Mouse (Mus musculus) B cell, adult 2 months (primary cell): ENCODE results near the gene Ntf3.

ENCODE experiments used
- DNase-seq, 2 experiments: peaks; one replicate each; pipeline ENCODE4 v3.0.0; 2022

The Ntf3 gene

DNA sequence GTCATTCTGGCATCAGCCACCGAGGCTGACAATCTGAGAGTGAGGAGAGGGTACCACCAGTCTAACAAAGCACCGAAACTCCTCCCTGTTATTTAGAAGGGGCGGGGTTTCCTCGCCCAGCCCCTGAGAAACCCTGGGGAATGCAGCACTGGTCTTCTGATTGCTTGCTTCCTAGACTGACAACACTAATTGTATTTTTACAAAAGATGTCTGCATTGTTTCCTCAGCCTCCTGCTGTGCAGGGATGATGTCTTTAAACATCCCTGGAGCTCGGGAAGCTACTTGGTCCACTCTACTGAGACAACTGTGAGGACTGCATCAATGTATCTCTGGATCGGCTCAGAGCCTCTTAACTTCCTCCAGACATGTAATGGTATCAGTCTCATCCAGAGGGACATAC is 64.1 kb downstream of the Ntf3 start:
- no peak for DNase-seq

DNA sequence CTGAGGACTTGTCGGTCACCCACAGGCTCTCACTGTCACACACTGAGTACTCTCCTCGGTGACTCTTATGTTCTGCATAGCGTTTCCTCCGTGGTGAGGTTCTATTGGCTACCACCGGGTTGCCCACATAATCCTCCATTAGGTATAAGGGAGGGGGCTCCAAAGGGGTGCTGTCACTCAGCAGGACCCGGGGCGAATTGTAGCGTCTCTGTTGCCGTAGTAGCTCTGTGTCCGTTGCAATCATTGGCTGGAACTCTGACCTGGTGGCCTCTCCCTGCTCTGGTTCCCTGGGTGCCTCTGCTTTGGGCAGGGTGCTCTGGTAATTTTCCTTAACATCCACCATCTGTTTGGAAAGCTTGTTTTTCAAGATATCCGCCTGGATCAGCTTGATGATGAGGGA is 64.7 kb downstream of the Ntf3 start:
- no peak for DNase-seq

DNA sequence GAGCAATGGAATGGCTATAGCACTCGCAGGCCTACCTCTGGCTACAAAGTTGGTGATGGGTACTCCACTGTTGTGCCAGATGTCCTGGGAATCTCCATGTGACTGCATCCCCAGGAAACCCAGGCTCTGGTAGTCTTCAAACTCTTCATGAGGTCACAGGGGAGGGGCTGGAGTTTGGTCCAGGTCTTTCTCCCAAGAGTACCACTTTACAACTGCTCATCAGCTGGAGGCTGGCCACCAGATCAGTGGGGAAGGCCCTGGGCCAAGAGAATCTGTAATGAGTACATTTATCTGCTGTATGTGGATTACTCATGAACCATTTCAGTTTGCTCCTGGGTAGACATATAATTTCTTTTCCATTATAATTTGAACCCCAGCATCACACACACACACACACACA is 66.1 kb downstream of the Ntf3 start:
- DNase-seq, result no peak

DNA sequence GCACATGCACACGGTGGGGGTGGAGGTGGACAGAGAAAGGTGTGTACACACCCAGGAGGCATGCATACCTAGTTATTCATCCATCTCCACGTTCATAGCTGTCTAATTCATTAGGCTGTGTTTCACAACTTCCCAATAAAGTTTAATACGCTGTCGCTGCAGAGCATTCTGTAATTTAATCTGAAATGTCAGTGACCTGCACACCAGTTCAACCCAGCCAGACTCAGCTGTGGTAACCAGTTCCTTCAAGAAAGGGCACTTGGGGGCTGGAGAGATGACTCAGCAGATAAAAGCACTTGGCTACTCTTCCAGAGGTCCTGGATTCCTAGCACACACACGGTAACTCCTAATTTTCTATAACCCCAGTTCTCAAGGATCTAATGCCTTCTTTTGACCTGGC is 69.2 kb downstream of the Ntf3 start:
- DNase-seq, result no peak

DNA sequence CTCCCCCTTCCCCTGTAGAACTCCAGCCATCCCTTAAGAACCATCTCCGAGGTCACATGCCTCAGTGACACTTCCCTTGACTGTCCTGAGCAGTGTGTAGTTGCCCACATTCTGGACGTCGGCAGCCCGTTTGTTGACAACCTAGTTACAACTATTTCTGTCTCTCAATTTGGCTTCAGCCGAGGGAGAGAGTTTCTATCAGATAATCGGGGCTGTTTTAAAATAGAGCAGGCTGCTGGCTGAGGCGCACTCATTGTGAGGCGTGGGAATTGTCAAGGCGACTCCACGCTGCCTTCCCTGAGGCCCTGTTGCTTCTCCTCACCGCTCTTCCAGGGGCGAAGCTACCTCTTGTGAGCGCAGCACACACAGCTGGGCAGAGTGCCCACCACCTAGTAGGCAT is 70.6 kb downstream of the Ntf3 start:
- no peak for DNase-seq

DNA sequence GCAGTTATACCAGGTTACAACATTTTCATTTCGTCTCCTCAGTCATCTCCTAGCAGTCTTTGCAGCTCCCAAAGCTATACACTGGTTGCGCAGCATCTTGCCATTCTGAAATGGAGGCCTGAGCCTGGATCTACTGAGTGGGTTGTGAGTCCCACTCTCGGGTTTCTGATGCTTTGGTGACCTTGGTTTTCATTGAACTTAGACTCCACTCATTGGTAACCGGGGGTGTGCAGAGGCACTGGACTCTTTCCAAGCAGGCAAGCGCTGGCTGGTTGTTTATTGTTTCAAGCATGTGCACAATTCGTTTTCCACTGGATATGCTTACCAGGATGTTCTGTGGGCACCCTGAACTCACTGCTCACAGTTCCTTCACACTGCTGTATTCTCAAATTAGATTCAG is 71.7 kb downstream of the Ntf3 start:
- DNase-seq, result no peak

DNA sequence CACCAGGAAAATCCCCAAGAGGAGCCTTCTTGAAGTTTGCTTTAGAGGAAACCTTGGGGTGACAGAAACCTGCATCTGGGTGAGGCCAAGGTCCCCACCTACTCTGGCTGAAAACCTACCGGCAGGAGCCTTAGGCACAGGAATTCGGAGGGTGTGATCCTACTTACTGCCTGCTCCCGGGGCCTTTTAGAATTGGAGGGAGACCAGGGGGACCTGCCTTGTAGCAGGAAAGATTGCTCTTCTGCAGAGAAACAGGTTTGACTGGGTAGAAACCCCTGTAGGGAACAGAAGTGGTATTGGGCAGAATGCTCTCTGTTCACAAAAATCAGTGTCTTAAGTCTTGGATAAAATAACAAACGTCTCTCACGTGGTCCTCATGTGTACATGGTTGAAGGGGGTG is 74.7 kb downstream of the Ntf3 start:
- no peak for DNase-seq

DNA sequence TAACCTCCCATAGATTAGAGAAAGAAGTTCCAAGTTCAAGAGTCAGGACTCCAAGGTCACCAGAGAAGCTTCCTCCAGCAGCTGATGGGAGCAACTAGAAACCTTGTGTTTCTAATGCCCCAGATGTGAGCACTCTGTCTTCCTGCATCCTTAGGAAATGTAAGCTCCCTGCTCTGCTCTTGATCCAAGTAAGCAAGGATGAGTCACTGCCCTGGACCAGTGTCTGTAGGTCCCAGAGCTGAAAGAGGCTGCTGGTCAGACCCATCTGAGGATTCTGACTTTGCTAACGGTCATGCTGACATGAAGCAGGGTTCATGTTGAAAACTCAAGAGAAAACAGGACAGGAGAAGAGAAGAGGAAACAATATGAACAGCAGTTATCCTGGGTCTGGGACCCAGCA is 76.6 kb downstream of the Ntf3 start:
- no peak for DNase-seq

DNA sequence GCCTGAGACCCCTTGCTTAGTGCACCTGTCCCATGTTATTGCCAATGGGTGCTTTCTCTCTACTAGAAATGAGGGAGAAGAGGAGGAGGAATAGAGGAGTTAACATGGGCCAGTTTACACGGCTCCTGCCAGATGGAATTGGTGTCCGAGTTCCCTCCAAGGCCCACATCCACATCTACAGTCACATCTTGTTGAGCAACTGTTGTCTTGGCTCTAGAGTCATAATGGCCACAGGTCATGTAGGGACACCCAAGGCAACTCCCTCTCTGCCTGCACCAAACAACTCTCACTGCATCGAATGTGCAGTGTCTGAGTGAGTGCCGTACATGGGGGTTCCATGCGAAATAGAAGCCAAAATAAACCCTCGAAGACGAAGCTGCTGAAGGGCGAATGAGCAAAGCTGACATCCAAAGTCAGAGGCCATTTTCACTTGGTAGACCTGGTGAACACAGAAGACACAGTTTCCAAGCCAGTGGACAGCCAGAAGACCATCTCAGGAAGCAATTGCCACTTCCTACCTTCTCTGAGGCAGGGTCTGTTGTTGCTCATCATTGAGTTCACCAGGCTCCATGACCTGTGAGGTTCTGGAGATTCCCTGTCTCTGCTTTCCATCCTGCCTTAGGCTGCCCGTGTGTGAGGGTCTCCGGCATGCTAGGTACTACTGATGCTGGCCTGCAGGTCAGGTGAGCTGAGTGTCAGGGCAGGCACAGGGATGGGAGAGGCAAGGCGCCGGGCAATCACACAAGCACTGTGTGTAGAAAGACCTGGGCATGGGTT is 78.0 kb downstream of the Ntf3 start:
- DNase-seq, result no peak

DNA sequence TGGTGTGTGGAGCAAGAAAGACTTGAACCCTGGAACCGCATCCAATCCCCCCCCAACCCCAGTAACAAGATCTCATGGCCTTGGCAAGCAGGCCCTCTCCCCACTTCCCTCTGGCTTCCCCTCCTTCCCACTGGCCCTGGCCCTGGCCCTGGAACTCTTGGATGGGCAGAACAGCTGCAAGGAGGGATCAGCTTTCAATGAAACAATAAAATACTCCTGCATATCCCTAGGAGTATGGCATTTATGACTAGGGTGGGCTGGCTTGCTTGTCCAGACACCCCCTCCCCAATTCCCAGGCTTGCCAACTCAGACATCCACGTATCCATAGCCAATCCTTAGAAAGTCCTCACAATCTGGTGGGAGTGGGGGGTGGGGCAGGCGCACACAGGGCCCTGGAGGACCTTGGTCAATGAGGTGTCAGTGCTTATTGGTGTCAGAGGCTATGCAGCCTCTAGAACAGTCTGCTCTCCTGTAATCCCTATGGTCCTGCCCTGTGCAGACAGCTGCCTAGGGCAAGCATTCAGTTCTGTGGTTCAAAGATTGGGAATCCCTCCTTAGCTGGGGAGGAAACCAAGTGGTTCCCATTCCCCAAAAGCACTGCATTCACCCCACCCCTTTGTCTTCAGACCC is 80.3 kb downstream of the Ntf3 start:
- DNase-seq, result no peak

DNA sequence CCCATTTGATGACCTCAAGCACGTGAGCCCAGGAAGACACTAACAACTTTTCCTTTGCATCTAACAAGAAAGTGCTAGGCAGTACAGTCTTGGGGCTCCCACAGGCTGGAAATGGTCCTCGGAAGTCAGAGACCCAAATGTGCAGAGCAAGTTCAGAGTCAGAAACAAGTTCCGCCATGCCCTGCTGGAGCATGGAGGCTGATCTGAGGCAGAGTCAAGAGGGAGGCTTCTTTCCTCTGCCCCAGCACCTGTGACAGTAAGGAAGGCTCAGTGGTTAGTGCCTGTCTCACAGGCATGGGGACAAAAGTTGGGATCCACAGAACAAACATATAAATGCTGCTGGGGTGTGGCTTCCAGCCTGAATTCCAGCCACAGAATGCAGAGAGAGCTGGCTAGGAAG is 86.2 kb downstream of the Ntf3 start:
- DNase-seq, result no peak

DNA sequence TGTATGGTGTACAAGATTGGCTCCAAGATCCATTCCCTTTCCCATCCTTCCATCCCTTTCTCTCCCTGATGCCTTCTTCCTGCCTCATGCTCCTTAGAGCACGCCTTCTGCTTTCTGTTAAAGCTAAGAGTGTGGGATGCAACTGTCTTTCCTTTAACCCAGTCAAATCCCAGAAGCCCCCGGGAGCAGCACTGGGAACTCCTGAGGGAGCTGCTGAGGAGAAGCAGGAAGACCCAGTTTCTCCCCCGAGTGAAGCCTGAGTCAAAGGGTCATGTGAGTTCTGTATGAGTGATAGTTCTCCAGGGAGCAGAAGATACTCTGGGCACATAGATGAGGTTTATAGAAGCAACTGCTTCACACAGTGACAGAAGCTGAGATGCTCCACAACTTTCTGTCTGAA is 109.0 kb downstream of the Ntf3 start:
- DNase-seq, result no peak

DNA sequence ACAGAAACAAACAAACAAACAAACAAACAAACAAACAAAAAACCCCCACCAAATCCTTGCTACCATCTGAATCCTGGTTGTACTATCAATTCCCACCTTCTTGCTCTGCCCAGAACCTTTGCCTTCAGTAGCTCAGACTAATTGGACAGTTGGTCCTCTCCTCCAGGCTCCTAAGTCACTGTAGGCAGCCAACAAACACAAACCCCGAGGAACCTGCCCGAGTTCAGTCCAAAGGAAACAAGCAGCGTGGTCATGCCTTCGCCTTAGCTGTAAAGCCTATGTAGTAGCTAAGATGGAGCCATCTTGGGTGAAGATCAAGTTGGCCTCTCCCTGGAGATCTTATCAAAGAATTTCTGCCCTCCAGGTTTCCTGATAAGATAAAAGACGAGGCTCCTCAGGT is 113.6 kb downstream of the Ntf3 start:
- DNase-seq, result no peak
